Mouse (Mus musculus) adrenal gland, postnatal 0 days (tissue): ENCODE data around the gene Fggy. TPM values are rescaled to one million over a fixed set of nuclear protein-coding genes. Genes with fewer than 3 reads are reported as not detected.

Experiments
- polyA plus RNA-seq: library from polyadenylated mRNA; unstranded; fragments of >200 nt; fragmentation: Nextera tagmentation; extraction: Ambion mirVana; gene quantifications from 2 replicates; pipeline ENCODE4 v1.2.1, GENCODE M21; 2015

The Fggy gene
- 22.2 and 38.6 TPM in 2 replicates for polyA plus RNA-seq

GRCm38 (mm10) chr4:95557333-95557956 lies at the start of gene Fggy:
TSS of gene Fggy (plus strand) at chr4:95557507.

GRCm38 (mm10) chr4:95966928-95967724 lies 409.8 kb downstream of the Fggy start, which contains the start of gene Hook1:
TSS of gene Hook1 (plus strand) at chr4:95967240.

